Mouse (Mus musculus): Measurements from ENCODE around the gene Olfr1009.
"Not testable (repeated sequence)": the region's sequence is repeated elsewhere in the genome, so short reads cannot be mapped to it uniquely, and the experiment has no call there.

Gene Olfr1009

DNA sequence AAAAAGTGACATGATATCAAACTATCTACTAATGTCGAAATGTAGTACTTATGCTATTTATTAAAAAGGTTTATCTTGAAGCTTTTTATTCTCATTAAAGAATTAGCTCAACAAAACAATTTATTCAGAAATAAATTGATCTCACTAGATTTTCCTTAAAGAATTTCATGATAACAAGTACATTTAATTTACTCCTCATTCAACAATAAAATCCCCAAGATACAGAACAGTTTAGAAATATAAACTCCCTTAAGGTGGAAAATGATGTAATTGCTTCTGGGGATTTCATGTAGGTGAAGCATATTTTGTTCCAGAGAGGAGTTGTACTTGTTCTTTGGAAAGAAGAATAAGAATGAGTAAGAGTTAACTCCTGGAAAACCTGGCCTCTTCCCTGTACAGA, at the start of gene Olfr1009:
Olfr1009 (plus strand) TSS at position 301 of the 400 bp plus-strand sequence.
- no peak for DNase-seq (ENCODE audit: low spot score)

DNA sequence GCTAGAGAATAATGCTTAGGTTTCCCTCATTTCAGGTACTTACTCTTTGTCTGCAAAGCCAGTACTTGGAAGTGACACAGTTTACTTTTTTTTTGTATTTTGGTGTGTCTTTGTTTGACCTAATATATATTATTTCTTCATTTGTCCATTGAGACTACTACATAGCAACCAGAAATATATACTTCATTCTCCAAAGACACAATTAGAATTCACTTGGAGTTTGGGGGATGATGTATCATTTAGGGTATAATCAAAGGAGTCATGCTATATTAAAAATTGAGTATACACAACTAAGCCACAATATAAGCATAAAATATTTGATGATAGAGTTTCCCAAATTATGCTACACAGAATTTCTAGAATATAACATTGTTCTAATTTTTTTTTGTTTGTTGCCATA, 36.6 kb upstream of the Olfr1009 start, which contains the start of gene Olfr1006:
Olfr1006 (minus strand) TSS at position 101 of the 400 bp plus-strand sequence.
- no peak for DNase-seq (ENCODE audit: low spot score)

DNA sequence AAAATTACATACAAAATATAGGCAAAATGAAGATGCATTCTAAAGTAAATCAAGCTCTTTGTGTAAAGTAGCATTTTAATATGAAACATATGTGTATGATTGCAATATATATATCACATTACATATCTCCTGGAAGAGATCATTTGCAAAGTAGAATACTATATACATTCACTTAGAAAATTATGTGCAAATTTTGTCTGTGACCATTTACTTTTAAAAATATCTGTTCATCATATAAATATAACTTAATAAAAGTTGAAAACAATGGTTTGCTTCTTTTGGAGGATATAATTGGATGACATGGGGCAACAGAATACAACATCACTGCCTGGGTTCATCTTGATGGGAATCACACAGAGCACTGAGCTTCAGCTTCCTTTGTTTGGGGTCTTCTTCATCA, 26.1 kb upstream of the Olfr1009 start, which contains the start of gene Olfr1008:
Olfr1008 (plus strand) TSS at position 301 of the 400 bp plus-strand sequence.
- no peak for DNase-seq (ENCODE audit: low spot score)

DNA sequence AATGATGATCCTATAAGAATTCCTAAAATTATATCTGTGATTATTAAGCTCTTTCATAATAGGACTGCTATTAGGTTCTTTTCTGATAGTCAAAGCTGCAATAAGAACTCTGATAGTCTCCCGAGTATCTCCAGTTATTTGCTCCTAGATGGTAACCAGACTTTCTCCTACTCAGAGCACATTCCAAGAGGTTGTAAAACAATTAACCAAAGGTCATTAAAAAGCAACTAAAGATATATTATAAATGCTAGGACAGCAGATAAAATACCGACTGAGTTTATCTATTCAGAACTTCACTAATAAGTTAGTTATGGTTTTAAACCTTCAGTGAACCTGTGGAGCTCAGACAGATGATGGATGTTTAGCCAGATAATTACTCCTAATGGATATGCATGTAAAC, 4.5 kb upstream of the Olfr1009 start:
- DNase-seq (ENCODE audit: low spot score) = not testable (repeated sequence)

GRCm38 (mm10) chr2:85711159-85711558, 4.1 kb upstream of the Olfr1009 start:
- DNase-seq (ENCODE audit: low spot score) = no peak

- no peak for DNase-seq (ENCODE audit: low spot score)
These were observed 10.6 kb downstream of the Olfr1009 start for GRCm38 (mm10) chr2:85725793-85726192.

GRCm38 (mm10) chr2:85753822-85754221, 38.6 kb downstream of the Olfr1009 start:
- no peak for DNase-seq (ENCODE audit: low spot score)

DNA sequence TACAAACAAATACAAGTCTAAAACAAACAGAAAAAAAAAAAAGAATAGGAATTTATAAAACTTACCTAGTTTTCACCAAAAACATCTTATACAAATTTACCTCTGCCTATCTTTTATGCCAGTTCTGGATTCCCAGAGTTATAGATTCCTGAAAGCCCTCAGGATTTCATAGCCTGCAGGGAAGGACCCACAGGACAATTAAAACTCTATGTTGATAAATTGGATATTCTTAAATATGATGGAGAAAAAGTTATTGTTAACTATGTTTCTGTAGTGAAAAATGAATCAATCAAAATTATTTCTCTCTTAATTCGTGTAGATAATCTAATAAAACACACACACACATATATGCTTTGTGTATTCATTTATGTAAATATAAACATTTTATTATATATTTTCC, 47.4 kb downstream of the Olfr1009 start, which contains the start of gene Olfr1012:
Olfr1012 (minus strand) TSS at position 101 of the 400 bp plus-strand sequence.
- DNase-seq (ENCODE audit: low spot score) = no peak

GRCm38 (mm10) chr2:85766798-85767197, 51.6 kb downstream of the Olfr1009 start, which contains the start of gene Olfr1013:
Gene Olfr1013, plus strand, starts transcription at chr2:85767098.
- DNase-seq (ENCODE audit: low spot score) = no peak

- no peak for DNase-seq (ENCODE audit: low spot score)
These were observed 57.2 kb downstream of the Olfr1009 start, which contains the start of gene Olfr1014 for GRCm38 (mm10) chr2:85772413-85772812. Gene Olfr1014, plus strand, starts transcription at chr2:85772713.

Data from ovary, postnatal 36 days (tissue).